Mouse (Mus musculus): Measurements from ENCODE around the gene Bglap3.
"Not testable (repeated sequence)": the region's sequence is repeated elsewhere in the genome, so short reads cannot be mapped to it uniquely, and the experiment has no call there.

Bglap3 gene

DNA sequence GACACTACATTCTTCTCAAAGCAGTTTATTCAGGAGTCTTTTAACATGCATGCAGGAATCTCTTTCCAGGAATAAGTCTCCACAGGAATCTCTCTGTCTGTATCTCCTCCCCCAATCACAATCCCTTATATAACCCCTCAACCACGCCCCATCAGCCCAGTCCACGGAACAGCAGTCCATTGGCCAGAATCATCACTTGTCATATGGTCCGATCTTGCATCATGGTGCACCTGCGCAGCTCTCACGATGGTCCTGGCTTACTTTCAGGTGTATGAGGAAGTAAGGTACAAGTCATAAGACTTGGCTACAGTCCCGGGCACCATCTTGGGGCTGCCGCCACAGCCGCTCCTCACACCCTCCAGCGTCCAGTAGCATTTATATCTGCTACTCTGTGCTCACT, at the start of gene Bglap3:
Gene Bglap3, minus strand, starts transcription at position 101 of the 400 bp plus-strand sequence.
- DNase-seq = not testable (repeated sequence)

DNA sequence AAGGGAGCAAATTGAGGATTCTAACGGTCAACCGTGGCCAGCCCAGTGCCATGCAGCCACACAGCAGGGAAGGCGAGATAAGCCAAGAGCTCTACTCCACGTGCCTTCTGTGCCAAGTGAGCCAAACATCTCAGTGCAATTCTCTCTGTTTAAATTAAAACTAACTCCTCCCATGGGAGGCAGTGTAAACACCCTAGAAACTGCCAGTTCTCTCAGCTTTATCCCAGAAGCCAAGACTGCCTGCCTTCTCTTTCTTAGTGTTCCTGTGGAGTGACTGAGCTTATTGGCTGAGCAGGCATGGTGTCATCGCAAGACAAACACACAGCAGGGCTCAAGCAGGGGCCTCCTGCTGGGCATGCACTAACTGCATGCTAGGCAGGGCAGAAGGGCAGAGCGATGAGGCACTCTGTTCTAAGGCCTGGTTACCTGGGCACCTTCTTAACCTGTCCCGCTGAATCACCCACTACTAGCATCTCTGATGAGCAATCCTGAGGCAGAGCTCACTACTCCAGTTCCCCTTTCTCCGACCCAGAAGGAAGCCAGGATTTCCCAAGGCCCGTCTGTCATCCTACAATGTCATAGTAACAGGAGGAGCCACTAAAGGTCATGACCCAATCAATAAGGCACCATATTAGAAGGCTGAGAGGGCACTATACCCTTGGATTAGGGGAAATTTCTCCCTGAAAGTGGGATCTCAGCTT, 49.6 kb upstream of the Bglap3 start:
- DNase-seq = peak; percentile 41

DNA sequence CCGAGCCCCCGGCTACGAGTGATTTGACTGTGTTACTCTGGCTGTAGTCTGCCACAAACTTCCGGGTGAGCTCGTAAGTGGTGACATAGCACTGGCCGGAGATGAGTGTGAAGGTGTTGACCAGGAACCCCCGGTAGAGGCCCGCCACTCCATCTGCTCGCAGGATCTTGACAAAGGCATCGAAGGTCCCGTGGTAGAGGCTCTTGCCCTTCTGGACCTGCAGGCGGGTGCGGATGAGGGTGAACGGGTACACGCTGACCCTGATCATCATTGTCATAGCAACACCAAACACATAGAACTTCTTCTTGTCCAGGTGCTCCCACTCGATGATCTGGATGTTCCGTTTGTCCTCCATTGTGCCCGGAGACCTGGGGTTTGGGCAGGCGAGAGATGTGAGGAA, 48.2 kb upstream of the Bglap3 start:
- DNase-seq = no peak

DNA sequence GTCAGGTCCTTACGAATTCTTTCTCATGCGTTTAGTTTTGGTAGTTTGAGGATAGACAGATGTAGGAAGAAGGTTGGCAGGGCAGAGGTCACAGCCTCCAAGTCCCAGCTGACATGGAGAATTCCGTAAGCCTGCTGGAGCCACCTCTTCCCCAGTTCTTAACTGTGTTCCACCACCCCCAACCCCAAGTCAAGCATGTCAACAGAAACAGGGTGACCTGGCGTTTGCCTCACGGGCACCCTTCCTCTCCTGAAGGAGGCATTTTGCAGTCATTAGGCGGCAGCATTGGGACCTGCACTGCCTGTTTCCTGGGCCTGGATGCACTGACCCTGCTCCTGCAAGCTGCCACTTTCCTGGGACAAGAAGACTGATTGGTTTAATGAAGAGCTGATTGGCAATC, 45.5 kb upstream of the Bglap3 start:
- no peak for DNase-seq

DNA sequence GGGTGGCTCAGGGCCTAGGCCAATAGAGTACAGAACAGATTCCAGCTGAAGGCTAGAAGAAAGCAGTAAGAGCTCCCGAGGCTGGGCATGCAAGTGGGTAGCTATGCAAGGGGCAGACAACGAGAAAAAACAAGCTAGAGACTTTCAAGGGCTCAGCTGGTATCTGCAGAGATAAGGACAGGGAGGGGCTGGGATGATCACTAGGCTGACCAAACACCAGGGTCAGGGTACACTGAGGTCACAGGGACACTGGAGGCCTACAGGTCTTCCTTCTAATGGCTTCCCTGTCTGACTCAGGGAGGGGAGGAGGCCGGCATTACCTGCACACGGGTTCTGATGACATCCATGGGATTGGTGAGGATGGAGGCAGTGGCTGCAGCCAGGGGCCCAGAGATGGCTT, 43.1 kb upstream of the Bglap3 start:
- DNase-seq = no peak

DNA sequence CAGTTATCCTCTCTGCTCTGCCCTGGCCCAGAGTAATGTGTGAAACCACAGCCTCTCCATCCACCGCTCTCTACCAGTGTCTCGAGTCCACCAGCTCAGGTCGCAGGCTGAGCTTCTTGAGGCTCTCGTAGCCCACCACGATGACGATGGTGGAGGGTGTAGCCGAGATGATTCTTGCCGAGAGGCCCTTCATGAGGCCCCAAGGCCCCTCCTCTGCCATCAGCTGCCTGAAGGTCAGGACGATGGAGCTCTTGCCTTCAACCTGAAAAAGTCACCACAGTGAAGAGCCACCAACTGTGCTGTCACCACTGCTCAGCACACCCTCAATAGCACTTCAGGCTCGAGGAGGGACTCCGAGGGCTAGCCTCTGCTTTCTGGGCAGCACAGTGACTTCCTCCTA, 40.1 kb upstream of the Bglap3 start:
- DNase-seq = no peak

DNA sequence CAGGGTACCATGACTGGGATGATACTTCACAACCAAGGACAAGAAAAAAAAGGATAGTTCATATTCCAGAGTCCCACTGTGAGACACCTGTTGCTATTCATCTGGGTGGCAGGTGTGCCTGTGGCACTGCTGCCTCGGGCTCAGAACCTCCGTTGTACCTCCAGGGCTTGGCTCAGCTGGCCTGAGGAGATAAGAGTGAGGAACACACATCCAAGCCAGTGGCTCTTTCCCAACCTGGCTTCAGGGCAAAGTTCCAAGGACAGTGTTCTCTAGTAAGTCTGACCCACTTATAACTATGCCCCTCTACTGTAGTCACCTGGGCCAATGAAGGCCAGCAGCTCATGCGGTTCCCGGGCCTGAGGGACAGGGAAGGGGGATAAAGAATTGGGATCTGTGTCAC, 39.1 kb upstream of the Bglap3 start:
- no peak for DNase-seq

DNA sequence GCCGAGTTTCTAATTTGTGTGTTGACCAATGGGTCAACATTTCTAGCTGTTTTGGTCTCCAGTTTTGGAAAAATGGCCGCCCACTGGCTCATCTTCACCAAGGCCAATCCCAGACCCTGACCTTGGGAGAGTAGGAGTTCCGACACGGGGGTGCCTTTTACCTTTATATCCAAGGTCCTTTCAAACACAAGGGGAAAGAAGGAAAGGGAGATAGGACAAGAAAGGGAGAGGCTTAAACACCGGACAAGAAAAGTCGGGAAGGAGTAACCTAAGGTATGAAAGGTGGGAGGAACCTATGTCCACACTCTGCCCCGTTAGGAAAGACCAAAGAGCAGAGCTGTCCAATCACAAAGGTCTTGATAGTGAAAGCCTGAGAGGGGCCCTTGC, 38.1 kb upstream of the Bglap3 start:
- peak; percentile 42 for DNase-seq

DNA sequence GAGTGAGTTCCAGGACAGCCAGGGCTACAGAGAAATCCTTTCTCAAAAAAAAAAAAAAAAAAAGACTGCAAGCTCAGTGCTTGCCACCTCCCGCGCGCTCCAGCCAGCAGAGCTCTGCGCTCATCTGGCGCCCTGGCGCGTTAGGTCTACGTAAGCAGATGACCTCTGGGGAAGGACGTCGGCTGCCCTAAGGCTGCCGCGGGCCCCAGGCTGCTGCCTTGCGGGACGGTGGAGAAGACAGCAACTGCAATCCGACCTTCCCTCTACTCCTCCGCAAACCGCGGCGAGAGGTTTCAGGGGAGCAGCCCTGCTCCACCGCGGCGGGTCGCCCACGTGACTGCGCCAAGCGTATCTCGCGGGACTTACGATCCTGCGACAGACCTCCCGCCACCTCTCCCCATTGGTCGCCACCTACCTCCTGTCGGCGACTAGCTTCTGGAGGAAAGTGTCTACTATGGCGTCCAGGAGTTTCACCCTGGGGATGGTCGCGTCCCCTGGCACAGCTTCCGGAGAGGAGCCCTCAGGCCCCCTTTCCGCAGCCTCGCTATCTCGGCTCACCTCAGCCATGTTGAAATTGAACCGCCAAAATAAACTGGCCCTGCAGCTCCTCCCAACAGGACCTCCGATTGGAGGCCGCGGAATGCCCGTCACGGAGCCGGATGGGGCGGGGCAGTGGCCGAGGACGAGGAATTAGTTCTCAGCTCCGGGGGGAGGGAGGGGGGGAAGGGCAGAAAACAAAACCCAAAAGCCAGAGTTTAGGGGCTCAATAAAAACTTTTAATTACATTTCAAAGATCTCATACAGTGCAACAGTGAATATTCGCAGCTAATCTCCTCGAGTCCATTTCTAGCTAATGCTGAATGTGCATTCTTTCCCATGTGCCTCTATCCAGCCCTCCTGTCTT, 37.5 kb upstream of the Bglap3 start, which contains the start of gene Pmf1:
Gene Pmf1, minus strand, starts transcription at position 591 of the 904 bp plus-strand sequence.
- peak; percentile 97 for DNase-seq

DNA sequence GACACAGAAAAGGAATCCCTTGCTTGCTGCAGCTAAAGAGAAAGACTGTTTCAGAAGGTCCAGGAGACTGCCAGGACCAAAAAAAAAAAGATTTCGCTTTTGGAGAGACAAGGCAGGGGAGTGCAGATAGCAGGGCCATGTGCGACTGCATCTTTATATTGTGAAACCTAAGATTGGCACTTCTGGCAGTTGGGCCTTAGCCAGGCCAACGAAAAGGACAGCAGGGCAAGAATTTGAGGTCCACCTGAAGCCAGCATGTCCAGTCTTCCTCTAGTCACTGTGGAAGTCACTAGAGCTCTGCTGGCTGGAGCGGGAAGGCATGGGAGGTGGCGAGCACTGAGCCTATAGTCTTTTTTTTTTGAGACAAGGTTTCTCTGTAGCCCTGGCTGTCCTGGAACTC, 36.4 kb upstream of the Bglap3 start:
- DNase-seq = no peak

DNA sequence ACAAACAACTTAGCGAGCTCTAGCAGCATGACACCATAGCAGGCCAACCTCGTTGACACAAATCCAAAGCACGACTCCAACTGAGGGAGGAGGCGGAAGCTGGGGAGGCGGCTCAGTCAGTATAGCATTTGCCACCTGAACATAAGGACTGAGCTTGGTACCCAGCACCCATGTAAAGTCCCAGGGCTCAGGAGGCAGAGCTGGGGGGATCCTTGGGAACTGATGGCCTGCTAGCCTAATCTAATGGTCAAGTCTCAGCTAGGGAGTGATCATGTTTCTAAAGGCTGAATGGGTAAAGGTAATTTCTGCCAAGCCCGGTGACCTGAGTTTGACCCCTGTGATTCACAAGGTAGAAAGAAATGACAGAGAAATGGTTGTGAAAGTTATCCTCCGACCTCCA, 35.0 kb upstream of the Bglap3 start:
- DNase-seq = no peak

DNA sequence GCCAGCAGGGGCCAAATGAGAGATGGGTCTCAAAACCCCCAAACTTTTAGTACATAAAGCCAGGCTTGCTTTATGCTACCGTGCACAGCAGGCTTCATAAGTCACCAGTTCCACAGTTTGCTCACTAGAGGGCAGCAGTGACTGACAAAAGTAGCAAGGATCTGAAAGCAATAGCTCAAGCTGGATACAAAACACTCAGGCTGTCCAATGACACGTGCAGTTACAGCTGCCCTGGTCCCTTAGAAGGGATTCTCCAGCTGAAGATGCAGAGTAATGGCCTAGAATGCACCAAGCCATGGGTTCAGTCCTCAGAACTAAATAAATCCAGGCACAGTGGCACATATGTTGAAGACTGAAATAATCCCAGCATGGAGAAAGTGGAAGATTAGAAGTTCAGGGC, 34.5 kb upstream of the Bglap3 start:
- peak; percentile 77 for DNase-seq

DNA sequence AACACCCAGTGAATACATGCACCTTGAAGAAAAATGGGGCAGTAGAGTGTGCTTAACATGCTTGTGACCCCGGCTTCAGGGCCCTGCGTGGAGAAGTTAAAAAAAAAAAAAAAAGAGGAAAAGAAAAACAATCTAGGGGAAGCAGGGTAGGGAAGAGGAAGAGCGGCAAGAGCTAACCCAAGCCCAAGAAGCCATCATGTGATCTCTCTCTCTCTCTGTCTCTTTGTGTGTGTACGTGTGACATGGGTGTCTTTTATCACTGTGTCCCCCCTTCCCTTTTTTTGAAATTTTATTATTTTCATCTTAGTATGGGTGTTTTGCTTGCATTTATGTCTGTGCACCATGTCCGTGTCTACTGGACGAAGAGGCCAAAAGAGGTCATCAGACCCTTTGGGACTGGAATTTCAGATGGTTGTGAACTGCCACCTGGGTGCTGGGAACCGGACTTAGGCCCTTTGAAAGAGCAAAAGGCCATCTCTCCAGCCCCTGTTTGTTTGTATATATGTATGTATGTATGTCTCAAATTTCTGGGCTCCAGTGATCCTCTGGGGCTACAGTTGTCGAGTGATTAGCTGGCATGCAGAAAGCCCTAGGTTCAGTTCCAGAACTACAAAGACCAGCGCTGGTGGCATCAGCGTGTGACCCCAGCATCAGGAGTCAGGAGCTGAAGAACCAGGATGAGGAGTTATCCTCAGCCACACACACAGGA, 31.1 kb upstream of the Bglap3 start:
- no peak for DNase-seq

DNA sequence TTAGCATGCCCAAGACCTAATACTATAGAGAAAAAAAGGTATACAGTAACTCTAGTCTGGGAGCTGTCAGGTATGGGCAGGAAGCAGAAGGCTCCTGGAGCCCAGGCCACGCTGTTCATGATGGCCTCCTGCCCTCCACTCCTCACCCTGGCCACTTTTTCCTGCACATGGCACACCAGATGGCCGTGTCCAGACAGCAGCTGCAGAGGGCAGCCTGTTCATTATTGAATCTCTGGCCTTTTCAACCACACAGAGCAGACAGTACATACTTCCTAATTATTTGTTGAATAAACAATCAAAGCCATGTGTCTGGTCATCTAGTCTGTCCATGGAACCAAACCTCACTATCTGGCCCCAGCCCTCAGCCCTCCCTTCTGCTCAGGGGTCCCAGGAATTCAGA, 26.1 kb upstream of the Bglap3 start:
- DNase-seq = no peak

DNA sequence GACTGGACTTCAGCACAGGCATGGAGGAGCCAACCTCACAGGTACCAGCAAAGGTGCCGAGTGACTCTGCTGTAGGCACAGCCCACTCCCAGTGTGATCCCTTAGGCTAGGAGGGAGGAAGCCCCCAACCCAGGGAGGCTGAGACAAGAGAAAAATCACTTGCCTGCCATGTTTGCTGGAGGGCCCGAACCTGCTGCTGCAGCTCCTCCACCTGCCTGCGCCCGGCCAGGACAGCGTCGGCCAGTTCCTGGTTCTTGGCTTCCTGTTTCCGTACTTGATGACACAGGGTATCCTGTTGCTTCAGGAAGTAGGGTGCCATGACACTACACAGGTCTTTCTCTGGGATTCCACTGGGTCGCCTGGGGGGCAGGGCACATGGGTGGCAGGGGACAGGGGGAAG, 23.2 kb upstream of the Bglap3 start:
- DNase-seq = no peak

DNA sequence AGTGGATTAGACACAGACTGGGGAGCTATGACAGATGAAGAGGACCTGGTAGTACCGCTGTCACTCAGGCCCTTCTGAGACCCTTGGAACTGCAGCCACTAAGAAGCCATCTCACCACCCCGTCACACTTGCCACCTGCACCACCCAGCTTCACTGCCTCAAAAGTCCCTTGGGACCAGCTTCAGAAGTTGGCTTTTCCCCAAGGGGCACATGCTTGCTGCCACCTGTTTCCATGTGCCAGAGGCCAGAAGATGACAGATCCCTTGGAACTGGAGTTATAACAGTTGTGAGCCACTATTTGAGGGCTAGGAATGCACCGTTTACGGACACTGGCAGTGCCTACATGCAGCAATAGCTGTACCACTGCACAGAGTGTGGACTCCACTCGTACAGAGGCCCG, 22.7 kb upstream of the Bglap3 start:
- DNase-seq = no peak

DNA sequence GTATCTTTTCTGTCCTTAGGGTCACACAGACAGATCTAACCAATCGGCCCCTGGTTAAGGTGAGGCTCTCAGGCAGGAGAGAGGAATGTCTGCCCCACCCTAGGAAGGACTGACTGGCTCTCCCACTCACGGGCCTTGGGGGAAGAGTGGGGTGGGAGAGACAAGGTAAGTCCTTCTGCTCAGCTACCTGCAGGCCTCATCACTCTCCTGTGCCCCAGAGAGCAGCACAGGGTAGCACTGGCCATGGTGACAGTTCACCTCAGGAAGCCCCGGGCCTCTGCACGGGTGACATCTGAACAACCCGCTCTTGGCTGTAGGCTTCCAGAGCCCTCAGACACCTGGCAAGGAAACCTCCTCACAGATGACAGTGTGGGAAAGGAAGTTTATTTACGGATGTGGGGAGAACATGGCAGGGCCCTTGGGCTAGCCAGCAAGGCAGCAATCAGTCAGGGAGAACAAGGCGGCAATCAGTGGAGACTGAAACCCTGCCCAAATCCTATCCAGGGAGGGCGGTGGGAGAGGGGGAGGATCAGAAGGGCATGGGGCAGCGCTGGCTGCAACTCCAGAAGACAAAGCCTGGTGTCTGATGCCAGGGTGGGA, 21.3 kb upstream of the Bglap3 start:
- DNase-seq = no peak

DNA sequence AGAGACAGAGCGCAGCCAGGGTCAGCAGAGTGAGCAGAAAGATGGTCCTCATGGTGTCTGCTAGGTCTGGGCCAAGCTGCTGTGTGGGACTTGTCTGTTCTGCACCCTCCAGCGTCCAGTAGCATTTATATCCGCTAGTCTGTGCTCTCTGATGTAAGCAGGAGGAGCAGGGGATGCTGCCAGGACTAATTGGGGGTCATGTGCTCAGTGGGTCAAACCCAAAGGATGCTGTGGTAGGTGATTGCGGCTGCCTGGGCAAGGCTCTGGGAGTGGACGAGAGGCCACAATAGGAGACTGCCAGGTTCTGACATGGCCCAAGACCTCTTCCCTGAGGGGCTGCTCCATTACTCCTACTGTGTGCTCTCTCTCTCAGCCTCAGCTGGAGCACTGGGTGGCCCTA, 11.8 kb upstream of the Bglap3 start, which contains the start of gene Bglap:
Gene Bglap, minus strand, starts transcription at position 101 of the 400 bp plus-strand sequence.
- DNase-seq = no peak

DNA sequence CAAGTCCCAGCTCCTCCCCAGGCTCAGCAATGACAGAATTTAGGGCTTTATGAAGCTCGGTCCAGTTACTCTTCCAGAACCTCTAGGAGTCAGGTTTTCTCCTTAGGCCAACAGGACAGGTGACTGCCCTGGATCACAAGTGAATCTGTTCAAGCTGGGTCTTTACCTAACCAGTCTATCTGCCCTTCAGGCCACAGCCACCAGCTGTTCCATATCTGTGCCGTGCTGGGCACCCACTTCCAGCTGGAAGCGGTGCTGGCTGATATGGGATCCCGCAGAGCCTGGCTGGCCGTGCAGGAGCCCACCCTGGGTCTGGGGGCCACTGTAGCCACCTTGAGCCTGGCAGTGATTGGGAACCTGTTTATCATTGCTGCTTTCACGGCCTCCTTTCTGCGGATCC, 9.8 kb upstream of the Bglap3 start:
- DNase-seq = not testable (repeated sequence)

DNA sequence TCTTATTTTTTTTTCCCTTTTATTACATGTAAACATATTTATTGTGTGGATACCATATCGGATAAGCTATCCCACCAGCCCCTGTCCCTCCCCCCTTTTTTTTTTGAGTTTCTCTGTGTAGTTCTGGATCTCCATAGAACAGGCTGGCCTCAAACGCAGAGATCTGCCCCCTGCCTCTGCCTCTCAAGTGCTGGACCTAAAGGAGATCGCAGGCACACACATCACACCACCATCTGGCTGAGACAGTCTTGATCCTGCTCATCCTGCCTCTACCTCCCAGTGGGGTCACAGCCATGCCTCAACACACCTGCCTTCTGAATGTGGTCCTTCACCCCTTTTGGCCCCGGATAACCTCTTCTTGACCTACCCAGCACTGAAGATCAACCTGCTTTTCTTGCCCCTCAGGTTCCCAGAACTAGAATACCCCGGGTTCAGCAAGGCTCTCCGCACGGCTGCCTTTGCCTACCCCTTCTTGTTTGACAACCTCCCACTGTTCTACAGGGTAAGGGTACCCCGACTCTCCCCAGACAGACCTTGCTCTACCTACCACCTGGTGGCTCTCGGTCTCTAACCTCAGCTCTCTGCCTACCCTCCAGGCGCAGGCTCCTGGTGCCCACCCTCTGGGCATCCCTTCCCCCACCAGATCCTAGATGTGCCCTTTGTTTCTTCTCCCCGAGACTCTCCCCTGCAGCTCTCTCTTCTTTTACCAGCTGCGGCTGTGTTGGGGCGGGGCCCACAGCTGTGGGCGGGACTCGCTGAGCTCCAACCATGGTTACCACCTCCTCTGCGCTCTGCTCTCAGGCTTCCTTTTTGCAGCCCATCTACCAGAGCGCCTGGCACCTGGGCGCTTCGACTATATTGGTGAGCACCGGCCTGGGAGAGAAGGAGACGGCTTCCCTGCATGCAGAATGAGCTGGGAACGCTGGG, 9.1 kb upstream of the Bglap3 start:
- peak; percentile 57 for DNase-seq

DNA sequence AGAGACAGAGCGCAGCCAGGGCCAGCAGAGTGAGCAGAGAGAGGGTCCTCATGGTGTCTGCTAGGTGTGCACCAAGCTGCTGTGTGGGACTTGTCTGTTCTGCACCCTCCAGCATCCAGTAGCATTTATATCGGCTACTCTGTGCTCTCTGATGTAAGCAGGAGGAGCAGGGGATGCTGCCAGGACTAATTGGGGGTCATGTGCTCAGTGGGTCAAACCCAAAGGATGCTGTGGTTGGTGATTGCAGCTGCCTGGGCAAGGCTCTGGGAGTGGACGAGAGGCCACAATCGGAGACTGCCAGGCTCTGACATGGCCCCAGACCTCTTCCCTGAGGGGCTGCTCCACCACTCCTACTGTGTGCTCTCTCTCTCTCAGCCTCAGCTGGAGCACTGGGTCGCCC, 6.1 kb upstream of the Bglap3 start, which contains the start of gene Bglap2:
Gene Bglap2, minus strand, starts transcription at position 101 of the 400 bp plus-strand sequence.
- DNase-seq = not testable (repeated sequence)

DNA sequence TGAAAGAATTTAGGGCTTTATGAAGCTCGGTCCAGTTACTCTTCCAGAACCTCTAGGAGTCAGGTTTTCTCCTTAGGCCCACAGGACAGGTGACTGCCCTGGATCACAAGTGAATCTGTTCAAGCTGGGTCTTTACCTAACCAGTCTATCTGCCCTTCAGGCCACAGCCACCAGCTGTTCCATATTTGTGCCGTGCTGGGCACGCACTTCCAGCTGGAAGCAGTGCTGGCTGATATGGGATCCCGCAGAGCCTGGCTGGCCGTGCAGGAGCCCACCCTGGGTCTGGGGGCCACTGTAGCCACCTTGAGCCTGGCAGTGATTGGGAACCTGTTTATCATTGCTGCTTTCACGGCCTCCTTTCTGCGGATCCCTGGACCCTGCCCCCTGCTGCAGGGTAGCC, 4.1 kb upstream of the Bglap3 start:
- not testable (repeated sequence) for DNase-seq

Data from kidney, postnatal 10 days (tissue).